Mouse (Mus musculus) ES-Bruce4 (cell line): ENCODE results near the gene Zfp846. TPM values are rescaled to one million over a fixed set of nuclear protein-coding genes. Genes with fewer than 3 reads are reported as not detected.
"Not testable (repeated sequence)": the region's sequence is repeated elsewhere in the genome, so short reads cannot be mapped to it uniquely, and the experiment has no call there.

Experiments used
- H3K27ac ChIP-seq: 2 replicates; pipeline ENCODE4 v1.5.1; 2012; ENCODE audit warnings: low read length, inconsistent platforms; ENCODE audit not compliant: insufficient read depth
- H3K27me3 ChIP-seq: 2 replicates; pipeline ENCODE4 v1.6.1; 2012; ENCODE audit warnings: mild to moderate bottlenecking, low read length, inconsistent platforms; ENCODE audit not compliant: control insufficient read depth, poor library complexity, insufficient read depth, severe bottlenecking
- H3K36me3 ChIP-seq: 2 replicates; pipeline ENCODE4 v1.6.1; 2012; ENCODE audit warnings: inconsistent platforms, mild to moderate bottlenecking, low read length, moderate library complexity; ENCODE audit not compliant: control insufficient read depth, poor library complexity, insufficient read depth, severe bottlenecking
- H3K4me1 ChIP-seq: one replicate; pipeline ENCODE4 v1.8.1; 2011; ENCODE audit warnings: low read length; ENCODE audit not compliant: control insufficient read depth, insufficient read depth
- H3K4me3 ChIP-seq: 2 replicates; pipeline ENCODE4 v1.5.1; 2011; ENCODE audit warnings: low read depth, mild to moderate bottlenecking, low read length
- H3K9ac ChIP-seq: 2 replicates; pipeline ENCODE4 v1.6.1; 2012; ENCODE audit warnings: low read depth, mild to moderate bottlenecking, inconsistent platforms; ENCODE audit not compliant: poor library complexity, severe bottlenecking
- H3K9me3 ChIP-seq: replicated peaks from 2 replicates; pipeline ENCODE4 v1.6.1; 2012; ENCODE audit warnings: mild to moderate bottlenecking, low read length, inconsistent platforms; ENCODE audit not compliant: control insufficient read depth, poor library complexity, insufficient read depth, severe bottlenecking
- CTCF ChIP-seq: IDR thresholded peaks from one replicate; pipeline ENCODE4 v1.8.1; 2011; ENCODE audit warnings: low read depth, low read length
- EP300 ChIP-seq: IDR thresholded peaks from 2 replicates; pipeline ENCODE4 v1.6.1; 2011; ENCODE audit warnings: low read depth, low read length; ENCODE audit not compliant: insufficient read depth
- POLR2A ChIP-seq: IDR thresholded peaks from one replicate; pipeline ENCODE4 v1.8.1; 2011; ENCODE audit warnings: low read length; ENCODE audit not compliant: insufficient read depth
- polyA plus RNA-seq: library from polyadenylated mRNA; stranded (reverse); fragments of >200 nt; gene quantifications from 2 replicates; pipeline ENCODE4 v1.2.4, GENCODE M21; 2011; ENCODE audit warnings: low read depth; ENCODE audit not compliant: missing spikeins, insufficient read depth, insufficient read length

Zfp846 gene
- polyA plus RNA-seq, 1 experiment = 6.6 TPM

DNA sequence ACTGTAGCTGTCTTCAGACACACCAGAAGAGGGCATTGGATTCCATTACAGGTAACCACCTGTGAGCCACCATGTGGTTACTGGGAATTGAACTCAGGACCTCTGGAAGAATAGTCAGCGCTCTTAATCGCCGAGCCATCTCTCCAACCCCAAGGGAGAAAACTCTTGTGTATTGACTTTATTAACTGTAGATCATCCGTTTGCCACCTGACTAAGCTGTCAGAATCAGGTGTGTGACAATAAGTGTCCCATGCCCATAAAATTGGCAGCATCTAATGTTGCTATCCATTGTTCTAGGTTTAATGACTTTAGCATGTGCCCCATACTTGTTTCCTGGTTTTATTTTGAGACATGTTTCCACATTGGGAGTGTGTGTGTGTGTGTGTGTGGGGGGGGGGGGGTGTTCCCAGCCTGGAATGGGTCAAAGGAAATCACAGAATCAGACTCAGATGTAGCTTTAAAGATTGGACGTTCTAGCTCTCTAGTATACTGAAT lies 29.3 kb upstream of the Zfp846 start:
- Histone ChIP-seq H3K9ac (no peak overlapping the region), H3K4me3 (no peak overlapping the region), H3K4me1 (no peaks in the 10 kb centered on the region), H3K9me3 (no peaks in the 10 kb centered on the region), H3K27me3 (no peaks in the 10 kb centered on the region), H3K36me3 (no peaks in the 10 kb centered on the region), H3K27ac (no peak overlapping the region)
- TF ChIP-seq EP300 (no peak), POLR2A (no peak), CTCF (no peak)

DNA sequence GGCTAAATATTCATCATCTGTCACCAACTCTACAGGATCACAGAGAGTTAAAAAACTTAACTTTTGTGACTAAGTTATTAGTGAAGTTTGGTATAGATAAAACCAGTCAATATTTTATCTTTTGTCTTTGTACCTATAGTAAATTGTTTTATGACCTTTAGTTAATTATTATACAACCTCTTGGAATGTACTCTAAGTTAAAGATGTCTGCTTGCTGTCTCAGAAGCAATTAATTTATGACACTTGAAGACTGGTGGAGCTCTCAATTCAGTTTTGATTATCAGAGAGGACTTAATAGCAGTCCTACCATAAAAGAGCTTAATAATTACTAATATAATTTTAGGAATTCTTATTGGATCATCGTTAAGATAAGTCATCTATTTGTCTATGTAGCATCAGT lies 28.4 kb upstream of the Zfp846 start:
- Histone ChIP-seq H3K4me1 (no peaks in the 10 kb centered on the region), H3K36me3 (no peaks in the 10 kb centered on the region), H3K9me3 (no peaks in the 10 kb centered on the region), H3K27ac (no peak overlapping the region), H3K27me3 (no peaks in the 10 kb centered on the region), H3K4me3 (no peak overlapping the region), H3K9ac (no peak overlapping the region)
- TF ChIP-seq CTCF (no peak), EP300 (no peak), POLR2A (no peak)

DNA sequence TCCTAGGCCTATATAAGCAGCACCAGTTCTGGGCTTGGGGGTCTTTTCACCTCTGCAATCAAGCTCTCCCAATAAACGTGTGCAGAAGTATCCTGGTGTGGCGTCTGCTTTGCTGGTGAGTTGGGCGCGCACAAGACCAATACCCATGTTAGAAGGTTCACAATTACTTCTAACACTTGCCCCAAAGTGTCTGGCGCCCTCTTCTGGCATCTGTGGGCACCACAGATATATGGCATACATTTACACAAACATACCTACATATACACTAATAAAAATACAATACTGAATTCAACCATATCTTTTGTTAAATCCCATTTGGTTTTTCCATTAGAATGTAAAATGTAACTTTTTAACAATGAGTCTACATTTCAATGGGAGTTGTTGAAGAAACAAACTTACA lies 18.9 kb upstream of the Zfp846 start:
- no peak for TF ChIP-seq POLR2A
- no peak for TF ChIP-seq EP300
- TF ChIP-seq CTCF = no peak
- peaks cover 3% of the 10 kb centered on the region for H3K4me1 ChIP-seq
- H3K9me3 ChIP-seq = peaks cover 7% of the 10 kb centered on the region
- H3K36me3 ChIP-seq = no peaks in the 10 kb centered on the region
- H3K4me3 ChIP-seq = no peak overlapping the region
- no peak overlapping the region for H3K9ac ChIP-seq
- no peak overlapping the region for H3K27ac ChIP-seq
- no peaks in the 10 kb centered on the region for H3K27me3 ChIP-seq

DNA sequence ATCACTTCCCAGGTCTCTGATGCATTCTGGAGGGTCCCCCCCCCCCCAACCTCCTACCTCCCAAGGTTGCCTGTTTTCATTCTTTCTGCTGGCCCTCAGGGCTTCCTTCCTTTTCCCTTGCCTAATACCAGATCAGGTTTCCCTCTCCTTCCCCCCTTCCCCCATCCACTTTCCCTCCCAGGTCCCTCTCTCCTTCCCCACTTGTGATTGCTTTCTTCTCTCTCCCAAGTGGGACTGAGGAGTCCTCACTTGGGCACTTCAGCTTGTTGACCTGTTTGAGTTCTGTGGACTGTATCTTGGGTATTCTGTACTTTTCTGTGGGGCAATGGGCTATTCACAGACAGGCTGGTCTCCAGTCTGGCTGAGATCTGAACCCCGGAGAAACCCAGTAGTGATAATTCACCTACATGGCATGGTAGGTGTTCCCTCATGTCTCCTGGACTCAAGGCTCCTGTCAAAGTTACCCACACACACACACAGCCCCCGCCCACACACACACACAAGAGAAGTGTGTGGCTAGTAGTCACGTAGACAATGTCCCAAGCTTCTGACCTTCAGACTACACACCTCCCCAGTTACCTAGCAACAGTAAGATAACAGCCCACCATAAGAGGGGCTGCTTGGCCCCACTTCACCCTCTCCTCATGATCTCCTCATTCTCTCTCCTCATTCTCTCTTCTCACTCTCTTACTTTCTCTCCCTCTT lies 15.6 kb upstream of the Zfp846 start:
- not testable (repeated sequence) for H3K9ac ChIP-seq, H3K9me3 ChIP-seq, H3K27me3 ChIP-seq, H3K27ac ChIP-seq, H3K4me1 ChIP-seq, H3K4me3 ChIP-seq, H3K36me3 ChIP-seq

DNA sequence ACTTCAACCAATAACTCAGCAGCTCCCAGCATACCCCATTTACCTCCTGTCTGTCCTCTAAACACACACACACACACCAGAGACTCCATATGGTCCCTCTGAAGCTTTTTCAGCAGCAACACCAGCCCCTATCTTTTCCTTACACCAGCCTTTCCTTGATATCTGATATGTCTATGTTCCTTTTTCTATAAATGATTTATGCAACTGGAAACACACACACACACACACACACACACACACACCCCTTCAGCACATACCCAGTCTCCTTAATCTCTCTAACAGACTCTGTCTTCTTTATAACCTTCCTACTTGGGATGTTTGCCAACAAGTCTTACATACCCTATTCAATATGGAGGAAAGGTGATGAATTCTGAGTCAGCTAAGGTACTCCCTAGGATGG lies 10.0 kb upstream of the Zfp846 start:
- H3K9ac ChIP-seq = no peak overlapping the region
- TF ChIP-seq POLR2A = no peak
- TF ChIP-seq CTCF = no peak
- no peak for TF ChIP-seq EP300
- peaks cover 2% of the 10 kb centered on the region for H3K4me1 ChIP-seq
- no peaks in the 10 kb centered on the region for H3K36me3 ChIP-seq
- H3K27ac ChIP-seq = no peak overlapping the region
- H3K9me3 ChIP-seq = peaks cover 14% of the 10 kb centered on the region; the same call in 1 of the 2 replicates
- no peak overlapping the region for H3K4me3 ChIP-seq
- no peaks in the 10 kb centered on the region for H3K27me3 ChIP-seq

DNA sequence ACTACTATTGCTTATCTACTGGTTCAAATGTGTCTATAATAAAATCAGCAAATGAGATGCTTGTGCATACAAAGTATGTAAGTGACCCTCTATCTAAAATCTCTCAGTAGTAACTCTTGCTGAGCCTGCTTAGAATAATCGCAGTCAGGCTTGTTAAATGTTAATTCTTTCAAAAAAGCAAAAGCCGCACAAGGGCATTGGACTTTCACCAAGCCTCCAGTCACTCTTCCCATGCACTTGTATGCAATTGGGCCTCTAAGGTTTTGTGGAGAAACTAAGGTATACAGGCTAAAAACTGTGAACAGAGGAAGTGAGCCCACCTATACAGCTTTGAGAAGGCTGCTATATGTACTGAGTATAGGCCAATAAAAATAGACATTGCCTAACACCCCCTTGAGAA lies 4.5 kb upstream of the Zfp846 start:
- Histone ChIP-seq H3K27me3 (no peaks in the 10 kb centered on the region), H3K9me3 (peaks cover 14% of the 10 kb centered on the region; the same call in 1 of the 2 replicates), H3K27ac (no peak overlapping the region), H3K9ac (no peak overlapping the region), H3K36me3 (no peaks in the 10 kb centered on the region), H3K4me1 (no peaks in the 10 kb centered on the region), H3K4me3 (no peak overlapping the region)
- TF ChIP-seq EP300 (no peak), POLR2A (no peak), CTCF (no peak)
